Mouse (Mus musculus): ENCODE measurements around the gene Hdac4. TPM values are rescaled to one million over a fixed set of nuclear protein-coding genes. Genes with fewer than 3 reads are reported as not detected.

The Hdac4 gene
- polyA plus RNA-seq, 1 experiment from 2014 or later: 31.2 TPM

- peak overlapping the region; percentile 10; the same call in 1 of the 2 replicates for H3K9ac ChIP-seq (replicated peaks)
- peaks cover 64% of the 10 kb centered on the region for H3K4me1 ChIP-seq
- no peaks in the 10 kb centered on the region for H3K9me3 ChIP-seq (replicated peaks)
- no peaks in the 10 kb centered on the region for H3K27me3 ChIP-seq (replicated peaks)
- 0 out of 2 replicates have a peak overlapping the region, but pooled peaks have one; percentile 95 for H3K27ac ChIP-seq (replicated peaks)
- 32% methylated on average over 5 of the region's 5 CpGs for WGBS
- peak overlapping the region; percentile 83; the same call in 1 of the 2 replicates for H3K4me3 ChIP-seq (replicated peaks)
- ATAC-seq (ENCODE audit: low FRiP score): no peak
- H3K4me2 ChIP-seq: peak overlapping the region; percentile 73
- no peaks in the 10 kb centered on the region for H3K36me3 ChIP-seq
These were observed 17.9 kb downstream of the Hdac4 start for GRCm38 (mm10) chr1:92177599-92177998.

DNA sequence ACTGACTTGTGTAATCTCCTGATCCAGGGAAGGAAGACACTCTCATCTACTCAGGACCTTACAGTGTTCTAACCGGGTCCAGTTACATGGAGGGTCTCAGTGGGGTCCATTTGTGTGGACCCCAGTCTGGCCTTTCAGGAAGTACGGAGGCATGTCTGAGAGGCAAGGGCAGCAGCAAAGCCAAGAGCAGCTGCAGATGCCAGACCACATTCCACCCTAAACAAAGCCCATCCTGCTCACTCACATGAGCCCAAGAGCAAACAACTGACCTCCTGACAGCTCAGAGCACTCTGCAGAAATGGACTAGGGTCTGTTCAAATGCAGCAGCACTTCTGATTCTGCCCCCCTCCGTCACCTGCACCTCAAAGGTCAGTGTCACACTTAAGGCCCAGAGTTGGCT, 18.3 kb downstream of the Hdac4 start:
- H3K4me3 ChIP-seq (replicated peaks): 0 out of 2 replicates have a peak overlapping the region, but pooled peaks have one; percentile 83
- H3K4me1 ChIP-seq: peaks cover 66% of the 10 kb centered on the region
- no peak overlapping the region for H3K27ac ChIP-seq (replicated peaks)

GRCm38 (mm10) chr1:92175266-92175665, 20.2 kb downstream of the Hdac4 start:
- Histone ChIP-seq H3K27me3 (replicated peaks) (no peaks in the 10 kb centered on the region), H3K27ac (replicated peaks) (no peak overlapping the region), H3K4me2 (no peak overlapping the region), H3K9ac (replicated peaks) (no peak overlapping the region), H3K4me1 (peaks cover 74% of the 10 kb centered on the region), H3K4me3 (replicated peaks) (no peak overlapping the region), H3K9me3 (replicated peaks) (no peaks in the 10 kb centered on the region), H3K36me3 (no peaks in the 10 kb centered on the region)
- 88% methylated on average over 6 of the region's 6 CpGs for WGBS
- no peak for ATAC-seq (ENCODE audit: low FRiP score)

More for the DNA sequence above, 18.3 kb downstream of the Hdac4 start:
- no peaks in the 10 kb centered on the region for H3K9me3 ChIP-seq (replicated peaks)
- no peak for ATAC-seq (ENCODE audit: low FRiP score)
- 58% methylated on average over 3 of the region's 3 CpGs for WGBS
- no peaks in the 10 kb centered on the region for H3K27me3 ChIP-seq (replicated peaks)
- H3K36me3 ChIP-seq: no peaks in the 10 kb centered on the region
- H3K9ac ChIP-seq (replicated peaks): peak overlapping the region; percentile 10; the same call in 1 of the 2 replicates
- peak overlapping the region; percentile 73 for H3K4me2 ChIP-seq

DNA sequence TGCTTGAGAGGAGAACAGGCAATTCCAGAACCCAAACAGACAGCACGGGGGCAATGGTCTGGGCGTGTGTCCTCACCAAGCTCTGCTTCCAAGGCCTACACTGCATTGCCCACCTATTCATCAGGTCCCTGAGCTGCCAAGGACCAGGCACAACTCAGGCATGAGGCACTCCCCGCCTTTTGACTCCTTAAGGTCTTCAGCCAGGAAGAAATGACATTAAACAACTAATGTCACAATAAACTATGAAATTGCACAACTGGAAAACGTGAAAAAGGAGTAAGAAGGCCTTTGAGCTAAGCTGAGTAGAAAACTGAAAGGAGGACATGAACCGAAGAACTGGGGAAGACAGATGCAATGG, 20.6 kb downstream of the Hdac4 start:
- H3K9me3 ChIP-seq (replicated peaks): no peaks in the 10 kb centered on the region
- no peak overlapping the region for H3K27ac ChIP-seq (replicated peaks)
- H3K27me3 ChIP-seq (replicated peaks): no peaks in the 10 kb centered on the region
- no peak for ATAC-seq (ENCODE audit: low FRiP score)
- no peaks in the 10 kb centered on the region for H3K36me3 ChIP-seq
- H3K4me1 ChIP-seq: peaks cover 76% of the 10 kb centered on the region
- no peak overlapping the region for H3K4me2 ChIP-seq
- WGBS: 71% methylated on average over 5 of the region's 5 CpGs
- no peak overlapping the region for H3K4me3 ChIP-seq (replicated peaks)
- no peak overlapping the region for H3K9ac ChIP-seq (replicated peaks)

DNA sequence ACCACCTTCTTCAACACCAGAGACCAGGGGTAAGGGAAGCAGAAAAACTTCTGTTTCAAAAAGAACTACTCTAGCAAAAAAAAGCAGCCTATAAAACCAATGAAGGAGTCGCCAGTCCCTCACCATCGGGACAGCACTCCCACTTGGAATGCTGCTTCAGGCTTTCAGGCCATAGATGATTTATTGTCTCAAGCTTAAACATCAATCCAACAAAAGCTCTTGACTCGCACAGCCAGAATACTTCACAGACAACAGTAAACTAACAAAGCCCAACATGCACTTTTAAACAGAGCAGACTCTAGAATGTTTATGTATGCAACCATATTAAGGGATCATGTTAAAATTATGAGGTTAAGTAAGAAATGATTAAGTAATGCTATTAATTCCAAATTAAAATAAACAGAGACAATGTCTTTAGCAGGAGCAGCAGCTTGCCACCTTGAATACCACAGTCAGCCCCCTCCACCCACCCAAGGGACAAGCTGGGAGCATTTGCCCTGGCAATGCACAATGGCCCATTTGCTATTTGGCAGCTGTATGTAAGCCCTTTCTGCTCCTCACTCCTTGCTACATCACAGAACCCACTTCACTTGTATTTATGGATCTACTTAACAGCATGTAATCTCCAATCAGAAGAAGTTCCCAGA, 21.1 kb downstream of the Hdac4 start:
- H3K4me1 ChIP-seq: peaks cover 76% of the 10 kb centered on the region
- no peak for ATAC-seq (ENCODE audit: low FRiP score)
- no peaks in the 10 kb centered on the region for H3K9me3 ChIP-seq (replicated peaks)
- 9% methylated on average over 3 of the region's 3 CpGs for WGBS
- no peak overlapping the region for H3K4me3 ChIP-seq (replicated peaks)
- H3K9ac ChIP-seq (replicated peaks): no peak overlapping the region
- H3K4me2 ChIP-seq: no peak overlapping the region
- H3K36me3 ChIP-seq: no peaks in the 10 kb centered on the region
- no peak overlapping the region for H3K27ac ChIP-seq (replicated peaks)
- H3K27me3 ChIP-seq (replicated peaks): no peaks in the 10 kb centered on the region

GRCm38 (mm10) chr1:92170616-92171235, 24.8 kb downstream of the Hdac4 start:
- Histone ChIP-seq H3K4me2 (no peak overlapping the region), H3K27me3 (replicated peaks) (no peaks in the 10 kb centered on the region), H3K4me1 (peaks cover 61% of the 10 kb centered on the region), H3K9ac (replicated peaks) (no peak overlapping the region), H3K36me3 (no peaks in the 10 kb centered on the region), H3K27ac (replicated peaks) (no peak overlapping the region), H3K9me3 (replicated peaks) (no peaks in the 10 kb centered on the region), H3K4me3 (replicated peaks) (no peak overlapping the region)
- no peak for ATAC-seq (ENCODE audit: low FRiP score)
- 83% methylated on average over 5 of the region's 5 CpGs for WGBS

DNA sequence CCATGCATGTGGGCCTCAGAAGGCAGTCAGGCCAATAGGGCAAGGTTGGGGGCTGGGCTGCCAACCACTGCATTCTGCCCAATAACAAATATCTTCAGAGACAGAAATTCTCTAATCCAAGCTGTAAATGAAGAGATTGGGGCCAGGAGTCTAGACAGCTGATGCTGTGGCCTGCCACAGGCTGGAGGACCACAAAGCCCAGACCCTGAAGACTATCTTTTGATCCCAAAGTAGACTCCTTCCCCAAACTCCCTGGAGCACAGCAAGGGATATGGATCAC, 25.8 kb downstream of the Hdac4 start:
- H3K27ac ChIP-seq (replicated peaks): no peak overlapping the region
- no peak overlapping the region for H3K9ac ChIP-seq (replicated peaks)
- no peaks in the 10 kb centered on the region for H3K27me3 ChIP-seq (replicated peaks)
- no peaks in the 10 kb centered on the region for H3K36me3 ChIP-seq
- ATAC-seq (ENCODE audit: low FRiP score): no peak
- H3K4me2 ChIP-seq: no peak overlapping the region
- H3K4me1 ChIP-seq: peaks cover 60% of the 10 kb centered on the region
- H3K4me3 ChIP-seq (replicated peaks): no peak overlapping the region
- H3K9me3 ChIP-seq (replicated peaks): no peaks in the 10 kb centered on the region

GRCm38 (mm10) chr1:92168900-92169775, 26.4 kb downstream of the Hdac4 start:
- no peak for ATAC-seq (ENCODE audit: low FRiP score)
- Histone ChIP-seq H3K27me3 (replicated peaks) (no peaks in the 10 kb centered on the region), H3K4me3 (replicated peaks) (no peak overlapping the region), H3K27ac (replicated peaks) (no peak overlapping the region), H3K4me2 (no peak overlapping the region), H3K4me1 (peaks cover 59% of the 10 kb centered on the region), H3K9ac (replicated peaks) (no peak overlapping the region), H3K9me3 (replicated peaks) (no peaks in the 10 kb centered on the region), H3K36me3 (no peaks in the 10 kb centered on the region)
- 92% methylated on average over 4 of the region's 4 CpGs for whole genome bisulfite sequencing

- no peak overlapping the region for H3K9ac ChIP-seq (replicated peaks)
- H3K27ac ChIP-seq (replicated peaks): no peak overlapping the region
- H3K4me1 ChIP-seq: peaks cover 32% of the 10 kb centered on the region
- no peaks in the 10 kb centered on the region for H3K27me3 ChIP-seq (replicated peaks)
- WGBS: 84% methylated on average over 1 of the region's 1 CpGs
- ATAC-seq (ENCODE audit: low FRiP score): no peak
- no peak overlapping the region for H3K4me2 ChIP-seq
- H3K36me3 ChIP-seq: no peaks in the 10 kb centered on the region
- no peaks in the 10 kb centered on the region for H3K9me3 ChIP-seq (replicated peaks)
- no peak overlapping the region for H3K4me3 ChIP-seq (replicated peaks)
These were observed 31.6 kb downstream of the Hdac4 start for GRCm38 (mm10) chr1:92163932-92164331.

- no peak for ATAC-seq (ENCODE audit: low FRiP score)
- H3K27me3 ChIP-seq (replicated peaks): no peaks in the 10 kb centered on the region
- WGBS: 96% methylated on average over 4 of the region's 4 CpGs
- no peaks in the 10 kb centered on the region for H3K9me3 ChIP-seq (replicated peaks)
- H3K36me3 ChIP-seq: no peaks in the 10 kb centered on the region
- H3K4me2 ChIP-seq: no peak overlapping the region
- no peak overlapping the region for H3K9ac ChIP-seq (replicated peaks)
- H3K27ac ChIP-seq (replicated peaks): no peak overlapping the region
- H3K4me3 ChIP-seq (replicated peaks): no peak overlapping the region
- peaks cover 13% of the 10 kb centered on the region for H3K4me1 ChIP-seq
These were observed 35.7 kb downstream of the Hdac4 start for GRCm38 (mm10) chr1:92159804-92160203.

DNA sequence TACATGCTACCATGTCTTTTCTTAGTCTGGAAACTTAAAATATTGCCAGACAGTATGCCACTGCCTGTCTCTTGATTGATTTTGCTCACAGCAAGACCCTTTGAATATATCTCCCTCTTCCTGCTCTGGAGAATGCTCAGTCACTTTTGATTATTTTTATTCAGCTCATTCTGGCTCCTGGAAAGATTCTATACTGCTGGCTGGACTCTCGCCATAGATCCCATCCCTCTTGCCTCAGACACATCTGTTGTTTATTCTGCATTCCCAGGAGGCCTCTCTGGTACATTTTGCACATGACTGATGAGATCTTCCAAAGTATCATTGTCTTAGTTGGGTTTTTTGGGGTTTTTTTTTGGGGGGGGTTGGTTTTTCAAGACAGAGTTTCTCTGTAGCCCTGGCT, 45.3 kb downstream of the Hdac4 start:
- Histone ChIP-seq H3K9ac (replicated peaks) (no peak overlapping the region), H3K4me2 (no peak overlapping the region), H3K4me3 (replicated peaks) (no peak overlapping the region), H3K27ac (replicated peaks) (no peak overlapping the region), H3K27me3 (replicated peaks) (no peaks in the 10 kb centered on the region), H3K9me3 (replicated peaks) (no peaks in the 10 kb centered on the region), H3K36me3 (peaks cover 5% of the 10 kb centered on the region; the same call in 1 of the 2 replicates), H3K4me1 (peaks cover 9% of the 10 kb centered on the region)
- ATAC-seq (ENCODE audit: low FRiP score): no peak
- WGBS: 54% methylated on average over 1 of the region's 1 CpGs

- Histone ChIP-seq H3K4me1 (peaks cover 21% of the 10 kb centered on the region), H3K9me3 (replicated peaks) (no peaks in the 10 kb centered on the region), H3K4me3 (replicated peaks) (no peak overlapping the region), H3K4me2 (no peak overlapping the region), H3K27ac (replicated peaks) (no peak overlapping the region), H3K9ac (replicated peaks) (no peak overlapping the region), H3K27me3 (replicated peaks) (no peaks in the 10 kb centered on the region), H3K36me3 (peaks cover 5% of the 10 kb centered on the region; the same call in 1 of the 2 replicates)
- WGBS: 97% methylated on average over 1 of the region's 1 CpGs
- no peak for ATAC-seq (ENCODE audit: low FRiP score)
These were observed 47.0 kb downstream of the Hdac4 start for GRCm38 (mm10) chr1:92148527-92148926.
